Mouse (Mus musculus) cerebellum, postnatal 36 days (tissue): ENCODE measurements around the gene Grik4.

Experiments used
- DNase-seq, 2 experiments: peaks; one replicate each; pipeline ENCODE4 v3.0.0; 2021 to 2022; ENCODE audit warnings: mixed read lengths in 2 of 2

The Grik4 gene

DNA sequence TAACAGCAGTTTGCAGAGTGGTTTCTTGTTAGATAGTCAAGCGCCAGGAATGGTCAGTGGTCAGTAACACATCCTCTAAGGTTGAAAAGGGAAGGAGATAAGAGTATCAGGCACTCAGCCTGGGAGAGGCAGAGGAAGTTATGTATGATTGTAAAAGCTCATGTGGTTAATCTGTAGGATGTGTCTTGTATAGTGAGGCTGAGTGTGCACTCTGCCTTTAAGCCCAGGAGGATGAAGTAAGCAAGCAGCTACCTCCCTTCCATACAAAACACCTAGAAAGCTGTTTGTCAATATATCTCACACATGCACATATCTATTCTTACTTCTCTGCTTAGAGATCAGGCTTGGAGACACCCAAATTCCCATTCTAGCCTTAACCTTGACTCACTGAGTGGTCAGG is 389.1 kb downstream of the Grik4 start:
- no peak for DNase-seq

DNA sequence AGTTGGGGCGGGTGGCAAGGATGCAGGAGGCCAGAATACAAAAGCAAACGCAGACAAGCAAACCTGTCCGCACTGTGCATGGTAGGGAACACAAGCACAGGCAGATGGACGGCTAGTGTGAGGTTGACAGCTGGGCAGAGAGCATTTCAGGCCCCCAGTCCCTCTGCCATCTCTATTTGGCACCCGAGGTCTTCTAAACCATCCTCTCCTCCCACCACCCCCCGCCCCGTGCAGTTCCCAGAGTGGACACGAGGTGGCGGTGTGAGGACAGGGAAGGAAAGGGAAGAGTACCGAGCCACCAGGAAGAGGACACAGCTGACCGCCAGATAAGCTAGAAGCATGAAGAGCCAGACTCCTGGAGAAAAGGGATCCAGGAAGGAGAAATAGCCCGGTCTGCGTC is 394.2 kb downstream of the Grik4 start:
- peak; percentile 75 to 83 for DNase-seq

DNA sequence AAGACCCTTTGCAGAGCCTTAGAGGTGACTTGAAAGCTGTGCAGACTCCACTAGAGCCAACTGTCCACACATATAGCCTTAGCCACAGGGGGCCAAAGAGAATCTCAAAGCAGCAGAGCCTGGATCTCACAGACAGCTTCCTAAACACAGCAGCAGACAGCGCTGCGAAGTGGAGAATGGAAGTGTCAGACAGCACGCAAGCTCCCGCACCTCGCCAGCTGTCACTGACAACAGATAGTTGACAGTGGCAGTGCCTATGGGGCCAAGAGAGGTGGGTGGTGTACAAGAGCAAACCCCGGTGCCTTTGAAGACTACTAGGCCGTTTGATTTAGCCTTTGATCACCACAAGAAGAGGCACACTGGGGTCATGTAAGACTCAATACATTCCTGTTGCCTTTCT is 395.3 kb downstream of the Grik4 start:
- DNase-seq, result no peak

DNA sequence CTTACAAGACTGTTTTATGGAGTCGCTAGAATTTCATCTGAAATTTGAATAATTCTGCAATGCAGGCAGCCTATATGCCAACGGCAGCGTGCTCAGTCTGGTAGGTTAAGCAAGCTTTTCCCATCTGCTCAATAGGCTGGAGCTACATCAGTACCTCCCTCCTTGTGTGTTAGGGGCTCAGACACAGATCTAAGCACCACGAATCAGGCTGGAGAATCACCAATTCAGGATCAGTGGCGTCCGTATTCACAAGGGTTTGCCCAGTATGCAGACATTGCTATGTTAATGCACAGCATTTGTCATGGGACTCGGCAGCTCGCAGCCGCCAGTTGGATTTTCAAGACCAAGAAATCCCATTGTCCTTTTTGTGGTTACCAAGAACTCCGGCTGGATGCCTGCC is 399.8 kb downstream of the Grik4 start:
- DNase-seq, result no peak

DNA sequence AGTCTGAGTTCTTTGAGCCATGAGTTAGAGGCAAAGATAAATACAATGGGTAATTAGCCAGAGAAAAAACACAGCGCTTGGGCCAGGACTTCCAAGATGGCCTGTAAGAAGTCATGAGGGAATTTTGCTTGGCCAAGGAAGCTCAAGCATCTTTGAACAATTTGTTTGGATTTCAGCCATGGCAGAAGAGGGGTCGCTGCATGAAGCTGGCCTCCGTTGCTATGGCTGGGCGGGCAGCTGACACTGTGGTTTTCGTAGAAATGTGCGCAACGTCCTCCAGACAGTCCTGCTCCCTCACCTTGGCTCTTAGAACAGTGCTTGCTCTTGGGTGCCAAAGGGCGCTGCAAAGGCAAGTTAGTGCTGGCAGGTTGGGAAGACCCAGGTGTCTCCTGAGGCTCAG is 410.8 kb downstream of the Grik4 start:
- no peak for DNase-seq

DNA sequence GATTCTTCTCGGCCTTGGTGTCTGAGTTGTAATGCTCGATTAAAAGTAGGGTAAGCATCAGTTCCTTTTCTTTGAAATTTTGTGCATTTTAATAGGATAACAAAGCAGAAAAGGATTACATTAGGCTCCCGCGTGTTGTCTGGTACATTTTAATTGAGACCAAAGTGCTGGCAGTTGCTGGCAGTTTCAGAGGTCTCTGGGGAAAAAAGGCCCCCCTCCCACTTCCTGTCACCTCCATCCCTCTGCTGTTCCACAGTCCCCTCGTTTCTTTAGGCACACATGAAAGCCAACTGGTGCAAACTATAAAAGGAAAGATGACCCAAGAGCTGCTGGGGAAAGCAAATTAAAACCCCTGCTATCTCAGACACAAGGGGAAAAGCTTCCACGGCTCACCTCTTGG is 411.3 kb downstream of the Grik4 start:
- no peak for DNase-seq

DNA sequence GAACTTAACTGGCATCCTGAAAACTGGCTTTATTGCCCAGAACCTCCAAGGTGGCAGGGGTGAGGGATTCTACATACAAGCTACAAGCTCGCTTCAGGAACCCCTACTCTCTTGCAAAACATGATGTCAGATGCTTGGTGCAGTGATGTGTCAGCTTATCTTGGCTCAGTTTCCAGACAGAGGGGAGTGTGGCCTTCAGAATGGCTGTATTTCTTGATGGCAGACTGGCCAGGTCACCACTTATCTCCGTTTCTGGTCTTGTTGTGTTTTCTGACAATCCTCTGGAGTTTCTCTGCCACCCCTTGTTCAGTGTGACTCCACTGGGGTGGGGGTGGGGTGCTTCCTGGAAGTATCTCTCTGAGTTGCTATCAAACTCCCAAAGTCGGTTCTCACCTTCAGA is 412.3 kb downstream of the Grik4 start:
- no peak for DNase-seq

DNA sequence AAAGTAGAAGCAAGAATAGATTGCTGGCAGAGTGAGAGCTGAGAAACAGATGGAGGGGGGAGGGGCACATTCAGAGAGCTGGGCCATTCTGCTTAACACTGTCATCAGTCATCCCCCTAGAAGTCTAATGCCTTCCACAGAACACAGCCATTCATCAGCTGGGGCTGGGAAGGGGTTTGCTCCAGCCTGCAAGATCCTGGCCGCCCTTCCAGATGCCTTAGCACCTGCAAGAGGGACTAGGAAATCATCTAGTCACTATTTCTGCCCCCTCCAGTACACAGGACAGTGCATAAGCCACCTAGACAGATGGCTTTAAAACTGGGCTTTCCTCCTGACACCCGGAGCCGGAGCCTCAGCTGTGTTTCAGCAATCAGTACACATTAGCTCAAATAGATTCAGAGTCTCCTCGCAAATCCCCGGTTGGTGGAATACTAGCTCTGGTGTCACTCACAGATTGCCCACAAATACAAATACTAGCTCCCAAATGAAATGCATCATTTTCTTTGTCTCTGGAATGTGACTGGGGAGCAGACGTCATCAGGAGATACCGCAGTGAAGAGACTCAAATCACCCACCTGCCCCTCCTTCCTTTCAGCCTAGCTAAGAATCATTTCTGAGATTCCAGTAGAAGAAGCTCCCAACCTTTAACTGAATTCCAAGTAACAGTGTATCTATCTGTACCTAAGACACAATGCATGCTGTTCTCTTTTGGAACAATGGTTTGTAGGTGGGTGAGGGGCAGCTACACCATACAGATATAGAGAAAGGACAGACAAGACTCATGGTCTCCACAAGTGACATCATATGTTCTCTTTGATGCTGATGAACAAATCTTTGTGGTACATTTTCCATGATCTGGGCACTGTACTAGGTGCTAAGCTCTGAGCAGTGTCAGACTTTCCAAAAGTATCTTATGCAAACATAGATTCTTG is 413.8 kb downstream of the Grik4 start:
- peak; percentile 38 for DNase-seq

DNA sequence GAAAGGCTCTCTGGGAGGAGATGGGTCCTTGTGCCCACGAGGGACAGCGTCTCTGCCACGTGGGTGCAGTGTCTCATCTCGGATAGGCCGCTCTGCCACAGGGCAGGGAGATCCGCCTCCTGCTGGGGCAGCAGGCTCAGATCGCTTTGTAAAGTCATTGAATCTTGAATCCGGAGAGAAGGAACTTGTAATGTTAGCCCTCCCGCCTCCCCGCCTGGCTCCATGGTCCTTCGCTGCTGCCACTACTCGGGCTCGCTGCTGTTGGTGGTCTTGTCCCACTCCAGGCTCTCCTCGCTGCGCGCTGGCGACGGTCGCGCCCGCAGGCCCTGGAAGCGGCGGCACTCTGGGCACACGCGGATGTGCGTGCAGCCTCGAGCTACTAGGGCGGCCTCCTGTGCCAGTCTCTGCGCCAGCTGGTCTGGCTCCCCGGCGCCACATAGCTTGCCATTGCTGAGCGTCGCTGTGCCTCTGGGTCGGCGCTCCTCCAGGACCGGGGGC is 423.7 kb downstream of the Grik4 start:
- DNase-seq, result peak; percentile 51 to 64

DNA sequence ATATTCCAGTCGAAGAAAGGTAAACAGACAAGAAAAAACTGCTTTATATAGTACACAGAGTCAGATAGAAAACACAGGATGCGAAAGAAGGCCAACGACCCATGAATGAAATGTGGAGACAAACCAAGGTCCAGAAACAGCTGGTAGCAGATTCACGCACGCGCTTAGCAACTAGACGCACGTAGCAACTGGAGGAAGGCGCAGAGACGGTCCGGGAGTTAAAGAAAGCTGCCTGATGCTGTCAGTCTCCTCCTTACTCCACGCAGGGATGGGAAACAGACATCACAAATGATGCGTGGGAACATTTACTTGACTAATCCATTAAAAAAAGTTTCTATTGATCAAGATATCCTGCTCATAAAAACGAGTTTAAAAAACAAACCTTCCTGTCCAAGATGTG is 426.1 kb downstream of the Grik4 start:
- no peak for DNase-seq

DNA sequence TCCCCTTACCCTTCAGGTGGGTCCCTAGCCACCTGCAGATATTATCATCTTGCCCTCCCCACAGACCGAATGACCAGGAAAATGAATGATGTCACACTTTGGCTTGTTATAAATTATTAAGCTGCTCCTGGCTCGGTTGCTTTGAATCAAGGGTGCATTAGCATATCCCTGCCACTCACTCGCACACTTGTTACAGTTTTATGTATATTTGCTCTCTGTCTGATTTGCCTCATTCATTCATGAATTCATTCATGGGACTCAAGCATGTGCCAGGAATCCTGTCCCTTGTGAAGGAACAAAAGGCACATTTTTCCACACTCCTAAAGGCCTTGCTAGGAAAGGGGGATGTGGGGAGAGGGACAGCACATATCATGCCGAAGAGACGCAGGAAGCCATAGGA is 431.1 kb downstream of the Grik4 start:
- no peak for DNase-seq

DNA sequence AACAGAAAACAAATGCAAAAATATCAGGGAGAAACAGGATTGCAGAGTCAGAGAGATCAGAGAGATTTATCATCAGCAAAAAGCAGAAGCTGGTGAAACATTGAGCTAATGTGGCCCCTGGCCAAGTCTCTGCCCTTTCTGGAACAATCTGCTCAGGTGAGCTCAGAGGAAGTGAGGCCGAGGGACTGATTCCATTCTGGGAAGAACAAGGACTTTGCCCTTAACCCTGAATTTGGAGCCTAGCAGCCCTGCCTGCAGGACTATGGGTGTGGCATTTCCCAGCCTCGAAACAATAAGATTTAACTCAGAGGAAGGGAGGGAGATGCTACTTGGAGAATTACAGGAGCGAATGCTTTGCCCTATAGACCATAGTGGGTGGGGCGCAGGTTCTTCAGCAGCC is 432.0 kb downstream of the Grik4 start:
- DNase-seq, result peak; percentile 20 to 39

DNA sequence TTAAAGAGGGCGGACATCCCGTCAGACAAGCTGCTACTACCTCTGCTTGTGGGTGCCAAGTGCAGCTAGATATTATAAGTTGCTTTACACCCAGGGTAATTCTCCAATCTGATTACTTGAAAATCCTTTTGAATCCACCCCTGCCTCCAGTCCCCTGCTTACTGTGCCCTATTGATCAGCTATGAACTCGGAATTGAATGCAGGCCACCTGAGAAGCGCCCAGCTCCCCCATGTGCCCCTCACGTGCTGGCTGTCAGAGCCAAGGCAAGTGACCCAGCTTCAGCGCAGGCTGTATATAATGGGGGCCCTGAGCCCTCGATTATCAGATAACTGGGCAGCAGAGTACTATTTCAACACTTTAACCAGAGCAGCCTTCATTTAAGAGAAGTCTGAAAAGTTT is 436.1 kb downstream of the Grik4 start:
- no peak for DNase-seq

DNA sequence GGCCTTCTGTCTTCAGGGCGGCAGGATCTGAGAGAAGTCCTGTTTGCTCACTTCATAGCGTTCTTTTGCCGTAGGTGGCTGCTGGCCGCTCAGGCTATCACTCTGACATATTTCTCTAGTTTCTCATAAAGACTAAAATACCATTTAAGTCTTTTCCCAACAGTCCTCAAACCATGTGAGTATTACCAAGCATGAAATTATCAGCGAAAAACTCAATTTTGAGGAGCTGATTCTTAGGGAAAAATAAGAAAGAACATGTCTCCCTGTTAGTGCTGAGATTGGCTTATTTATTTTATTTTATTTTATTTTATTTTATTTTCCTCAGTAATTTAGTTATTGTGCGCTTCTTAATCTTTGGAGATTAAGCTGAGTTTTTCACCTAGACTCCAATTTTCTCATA is 436.6 kb downstream of the Grik4 start, which contains the start of gene Tbcel:
Tbcel (minus strand) TSS at position 101 of the 400 bp plus-strand sequence.
- DNase-seq, result no peak

DNA sequence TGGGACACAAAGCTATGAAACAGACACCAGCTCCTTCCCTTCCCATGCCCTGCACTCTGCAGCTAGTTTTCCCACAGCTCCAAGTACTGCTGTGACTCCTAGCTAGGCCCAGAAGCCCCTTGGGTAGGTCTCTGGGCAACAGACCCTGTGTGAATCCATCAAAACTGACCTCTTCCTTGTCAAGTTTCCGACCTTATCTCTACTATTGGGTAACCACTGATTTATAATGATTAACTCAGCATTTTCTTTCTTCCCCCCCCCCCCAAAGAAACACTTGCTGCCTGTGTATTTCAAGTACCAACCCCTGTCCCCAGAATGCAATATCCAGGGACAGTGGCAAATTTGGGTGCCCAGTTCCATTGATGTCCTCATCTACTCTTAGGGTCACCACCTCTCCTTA is 437.3 kb downstream of the Grik4 start:
- no peak for DNase-seq

DNA sequence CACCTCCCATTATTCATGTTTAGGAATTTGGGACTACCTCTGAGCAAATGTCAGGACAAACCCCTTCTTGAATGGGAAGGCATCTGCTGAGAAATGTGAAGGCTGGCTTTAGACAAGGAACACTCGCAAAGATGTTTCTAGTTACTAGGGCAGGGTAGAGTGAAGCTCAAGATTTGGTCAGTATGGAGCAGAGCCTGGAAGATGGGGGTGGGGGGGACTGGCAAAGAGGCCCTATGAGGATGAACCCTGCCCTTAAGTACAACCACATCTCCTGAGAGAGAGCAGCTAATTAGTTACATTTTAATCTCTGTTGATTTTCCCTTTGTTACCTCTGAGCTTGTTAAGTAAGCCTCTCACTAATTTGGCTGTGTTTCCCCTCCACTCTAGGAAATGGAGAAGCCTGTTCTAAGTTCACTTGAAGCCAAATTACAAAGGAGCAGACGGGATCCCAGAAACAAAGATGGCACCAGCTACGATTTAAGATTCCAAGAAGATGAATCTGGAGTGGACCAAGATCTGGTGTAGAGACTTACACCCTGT is 439.3 kb downstream of the Grik4 start:
- DNase-seq, result no peak

DNA sequence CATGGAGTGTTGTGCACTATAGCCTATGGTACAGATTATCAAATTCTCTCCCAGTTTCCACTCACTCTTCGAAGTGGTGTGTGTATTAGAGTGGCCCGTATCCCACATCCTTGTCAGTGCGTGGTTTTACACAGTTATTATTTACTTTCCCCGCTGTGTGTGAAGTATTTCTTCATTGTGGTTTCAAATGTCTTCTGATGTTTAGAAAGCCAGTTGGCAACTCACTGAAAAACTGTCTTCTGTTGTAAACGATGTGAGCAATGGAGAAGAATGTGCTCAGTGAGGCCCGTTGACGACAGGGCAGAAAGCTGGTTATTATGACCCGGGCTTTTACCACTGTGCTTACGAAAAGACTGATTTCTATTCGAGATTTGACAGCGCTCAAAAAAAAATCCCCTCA is 439.7 kb downstream of the Grik4 start:
- no peak for DNase-seq

DNA sequence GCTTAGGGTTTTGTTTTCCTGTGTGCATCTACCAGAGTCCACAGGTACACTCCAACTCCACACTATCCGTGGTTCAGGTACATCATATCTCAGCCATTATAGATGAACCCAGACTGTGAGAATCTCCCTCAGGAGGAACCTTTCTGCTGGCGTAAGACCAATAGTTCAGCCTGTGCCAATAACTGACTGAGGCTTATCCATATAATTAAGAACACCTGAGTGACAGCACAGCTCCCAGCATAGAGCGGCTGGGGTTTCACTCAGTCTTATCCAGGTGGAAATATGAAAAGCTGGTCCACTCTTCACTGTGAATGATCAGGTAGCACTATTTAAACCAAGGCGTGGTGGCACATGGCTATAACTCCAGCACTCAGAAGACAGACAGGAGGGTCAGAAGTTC is 440.6 kb downstream of the Grik4 start:
- DNase-seq, result no peak

DNA sequence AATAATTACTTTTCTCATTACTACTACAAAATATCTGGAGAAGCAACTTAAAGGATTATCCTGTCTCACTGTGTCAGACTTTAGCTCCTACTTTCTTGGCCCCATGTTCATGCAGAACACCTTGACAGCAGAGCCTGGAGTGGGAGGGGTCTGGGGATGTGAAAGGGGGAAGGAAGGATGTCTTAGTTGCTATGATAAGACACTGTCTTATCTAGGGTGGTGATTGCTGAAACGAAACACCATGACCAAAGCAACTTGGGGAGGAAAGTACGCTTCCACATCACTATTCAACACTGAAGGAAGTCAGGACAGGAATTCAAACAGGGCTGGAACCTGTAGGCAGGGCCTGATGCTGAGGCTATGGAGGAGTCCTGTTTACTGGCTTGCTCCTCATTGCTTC is 448.0 kb downstream of the Grik4 start:
- DNase-seq, result no peak

DNA sequence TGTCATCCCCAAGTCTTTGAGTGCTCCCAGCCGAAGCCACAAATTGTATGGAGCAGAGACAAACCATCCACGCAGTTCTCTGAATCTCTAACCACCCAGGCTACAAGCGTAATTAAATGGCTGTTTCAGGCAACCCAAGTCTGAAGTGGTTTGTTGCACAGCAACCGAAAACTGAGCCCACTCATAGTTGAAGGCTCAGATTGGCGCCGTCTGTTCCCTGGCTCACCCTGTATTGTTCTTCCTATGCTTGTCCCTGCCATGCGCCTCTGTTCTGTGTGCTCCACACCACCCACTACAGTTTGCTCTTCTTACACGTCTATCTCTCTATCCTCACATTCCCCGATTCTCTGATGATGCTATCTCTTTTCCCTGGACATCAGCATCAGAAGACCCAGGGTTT is 452.5 kb downstream of the Grik4 start:
- DNase-seq, result no peak

DNA sequence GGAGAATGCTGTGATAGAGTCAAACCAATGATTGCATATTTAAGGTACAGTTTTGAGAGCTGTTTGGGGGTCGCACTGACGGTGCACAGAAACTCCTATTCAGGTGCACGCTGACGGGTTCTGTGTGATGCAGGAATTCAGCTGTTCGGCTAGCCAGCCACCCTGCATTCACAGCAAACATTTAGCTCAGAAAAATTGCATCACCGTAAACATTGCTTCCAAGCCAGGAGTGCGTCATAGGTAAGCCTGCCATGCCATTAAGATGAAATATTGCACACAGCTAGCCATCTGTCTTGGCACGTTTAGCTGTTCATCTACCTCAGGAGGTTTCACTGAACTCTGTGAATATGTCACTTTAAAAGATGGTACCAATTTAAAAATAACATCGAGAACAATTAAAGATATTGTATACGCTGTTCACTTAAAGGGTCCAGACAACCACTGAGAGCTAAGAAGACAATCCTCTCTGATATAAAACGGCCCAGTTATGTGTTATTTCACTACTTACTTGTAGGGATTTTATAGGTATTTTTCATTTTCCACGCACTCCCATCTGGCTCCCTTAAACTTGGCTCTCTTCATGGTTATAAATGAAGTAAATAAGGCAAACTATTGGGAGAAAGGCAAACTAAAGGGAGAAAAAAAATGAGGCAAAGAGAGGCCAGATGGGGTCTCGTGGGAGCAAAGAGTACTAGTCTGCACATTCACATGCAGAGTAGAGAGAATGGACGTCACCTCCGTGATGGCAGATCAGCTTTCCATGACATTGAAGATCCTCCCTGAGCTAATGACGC is 453.5 kb downstream of the Grik4 start:
- DNase-seq, result peak; percentile 16 to 35

DNA sequence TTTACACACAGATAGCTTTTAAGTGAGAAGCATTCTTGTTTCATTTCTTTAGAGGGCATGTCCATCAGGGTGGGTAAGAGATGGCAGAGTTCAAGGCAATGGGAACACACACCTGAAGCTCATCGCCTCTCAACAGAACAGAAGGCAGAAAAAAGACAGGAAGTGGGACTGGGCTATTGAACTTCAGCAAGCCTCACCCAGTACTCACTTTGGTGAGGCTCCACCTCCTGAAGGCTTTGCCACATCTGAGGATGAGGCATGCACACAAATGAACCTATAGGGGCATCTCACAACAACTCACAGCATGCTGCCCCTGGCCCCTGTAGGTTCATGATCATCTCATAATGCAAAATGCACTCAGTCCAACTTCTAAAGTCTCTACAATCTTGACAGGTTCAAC is 456.2 kb downstream of the Grik4 start:
- no peak for DNase-seq

DNA sequence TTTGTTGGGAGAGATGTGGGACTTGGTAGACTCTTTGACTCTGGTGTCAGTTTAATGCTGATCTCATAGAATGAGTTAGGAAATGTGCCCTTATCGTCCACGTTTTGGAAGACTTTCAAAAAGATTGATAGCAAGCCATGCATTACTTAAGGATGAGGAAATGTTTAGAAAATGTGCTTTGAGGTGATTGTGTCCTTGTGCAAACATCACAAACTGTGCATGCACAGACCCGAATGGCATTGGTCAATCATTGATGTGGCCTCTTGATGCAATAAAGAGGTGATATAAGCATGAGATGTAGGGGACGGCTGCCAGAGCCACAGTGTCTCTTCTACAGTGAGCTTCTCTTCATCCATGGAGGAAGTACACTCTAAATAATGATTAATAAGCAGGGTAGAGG is 457.4 kb downstream of the Grik4 start:
- no peak for DNase-seq

DNA sequence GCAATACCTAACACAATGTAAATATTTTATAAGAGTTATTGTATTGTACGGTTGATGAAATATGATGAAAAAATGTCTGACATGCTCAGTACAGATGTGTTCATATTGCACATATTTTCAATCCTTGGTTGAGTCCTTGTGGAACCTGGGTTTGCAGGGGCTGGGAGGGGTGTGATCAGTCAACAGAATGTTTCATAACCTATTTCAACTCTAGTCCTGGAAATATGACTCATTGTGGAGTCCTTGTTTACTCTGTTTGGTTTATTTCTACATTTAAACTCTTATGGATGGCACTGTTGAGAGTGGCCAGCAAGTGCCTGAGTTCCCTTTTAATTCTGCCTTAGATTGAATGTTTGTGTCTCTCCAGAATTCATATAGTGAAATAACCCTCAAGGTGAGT is 459.6 kb downstream of the Grik4 start:
- no peak for DNase-seq
